Mouse (Mus musculus): ENCODE results near the gene Slc5a2. TPM values are rescaled to one million over a fixed set of nuclear protein-coding genes. Genes with fewer than 3 reads are reported as not detected.
A peak's percentile ranks its signal among the peaks of the same experiment; 100 is the strongest.

The Slc5a2 gene
- polyA plus RNA-seq (2015; fragmentation: Nextera tagmentation; extraction: Ambion mirVana): 1.4 and 2.1 TPM in 2 replicates

DNA sequence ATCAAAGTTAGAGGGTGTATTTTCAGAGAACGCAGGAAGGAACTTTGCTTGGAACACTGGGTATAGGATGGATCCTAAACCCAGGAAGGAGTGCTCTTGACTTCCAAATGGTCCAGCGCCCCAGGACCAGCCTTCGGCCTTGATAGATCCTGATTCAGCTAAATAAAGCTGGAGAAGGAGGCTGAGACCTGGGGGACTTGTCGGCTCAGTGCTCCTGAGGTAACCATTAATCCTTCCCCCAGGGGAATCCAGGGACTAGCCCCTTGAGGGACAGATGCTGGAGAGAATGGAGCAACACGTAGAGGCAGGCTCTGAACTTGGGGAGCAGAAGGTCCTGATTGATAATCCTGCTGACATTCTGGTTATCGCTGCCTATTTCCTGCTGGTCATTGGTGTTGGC, at the start of gene Slc5a2:
Slc5a2 (plus strand) TSS at position 247 of the 400 bp plus-strand sequence.
- ATAC-seq (ENCODE audit: insufficient read depth): no peak

DNA sequence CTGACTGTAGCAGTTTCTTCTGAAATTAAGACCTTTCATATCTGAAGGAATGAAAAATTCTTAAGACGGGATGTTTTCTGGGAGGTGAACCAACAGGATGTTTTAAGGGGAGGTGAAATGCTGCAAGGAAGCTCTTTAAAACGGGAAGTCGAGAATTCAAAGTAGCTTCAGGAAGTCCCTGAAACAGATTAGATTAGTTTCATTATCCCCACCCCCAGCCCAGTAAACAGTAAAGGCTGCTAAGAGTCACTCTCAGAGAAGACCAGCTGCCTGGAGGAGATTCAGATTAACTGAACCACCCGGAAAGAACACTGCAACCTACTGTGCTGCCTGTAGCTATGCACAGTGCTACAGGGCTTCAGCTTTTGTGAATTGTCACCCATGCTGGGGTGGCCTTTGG, 45.5 kb upstream of the Slc5a2 start:
- no peak overlapping the region for H3K9ac ChIP-seq
- no peaks in the 10 kb centered on the region for H3K9me3 ChIP-seq (replicated peaks)
- 35% methylated on average over 4 of the region's 4 CpGs for WGBS (ENCODE audit: insufficient replicate concordance)
- no peaks in the 10 kb centered on the region for H3K4me1 ChIP-seq (replicated peaks)
- H3K36me3 ChIP-seq (replicated peaks): no peaks in the 10 kb centered on the region
- no peaks in the 10 kb centered on the region for H3K27me3 ChIP-seq
- no peak overlapping the region for H3K27ac ChIP-seq (replicated peaks)
- no peak overlapping the region for H3K4me3 ChIP-seq (replicated peaks)
- no peak for ATAC-seq (ENCODE audit: insufficient read depth)
- H3K4me2 ChIP-seq: no peak overlapping the region

More for the DNA sequence above, at the start of gene Slc5a2:
- H3K9me3 ChIP-seq (replicated peaks): no peaks in the 10 kb centered on the region
- 69% methylated on average over 6 of the region's 6 CpGs for WGBS (ENCODE audit: insufficient replicate concordance)
- no peak within 1 kb of the TSS for H3K4me2 ChIP-seq
- 0 out of 2 replicates have a peak, but pooled peaks cover under 1% of the 10 kb centered on the region for H3K36me3 ChIP-seq (replicated peaks)
- H3K4me3 ChIP-seq (replicated peaks): no peak within 1 kb of the TSS
- H3K9ac ChIP-seq: no peak within 1 kb of the TSS
- no peak within 1 kb of the TSS for H3K27ac ChIP-seq (replicated peaks)
- peaks cover 40% of the 10 kb centered on the region for H3K27me3 ChIP-seq
- H3K4me1 ChIP-seq (replicated peaks): peaks cover 21% of the 10 kb centered on the region

DNA sequence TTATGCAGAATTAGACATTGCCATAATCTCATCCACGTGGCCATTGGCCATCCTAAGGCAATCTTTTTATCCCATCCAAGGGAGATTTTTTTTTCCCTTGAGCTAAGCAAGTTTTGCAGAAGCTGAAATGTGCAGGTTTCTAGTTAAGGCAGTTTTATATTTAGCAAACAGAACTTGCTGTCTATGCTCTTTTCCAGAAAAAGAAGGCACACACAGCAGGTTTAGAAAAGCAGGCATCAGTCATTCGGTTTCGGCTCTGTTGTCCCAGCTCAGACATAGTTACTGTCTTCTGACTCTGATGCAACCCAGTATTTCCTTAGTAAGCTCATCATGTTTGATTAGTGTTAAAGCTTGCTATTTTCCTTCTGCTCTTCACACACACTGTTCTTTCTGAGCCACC, 44.5 kb upstream of the Slc5a2 start:
- no peak overlapping the region for H3K27ac ChIP-seq (replicated peaks)
- H3K9ac ChIP-seq: no peak overlapping the region
- H3K4me1 ChIP-seq (replicated peaks): no peaks in the 10 kb centered on the region
- H3K4me2 ChIP-seq: no peak overlapping the region
- no peaks in the 10 kb centered on the region for H3K27me3 ChIP-seq
- H3K4me3 ChIP-seq (replicated peaks): no peak overlapping the region
- WGBS (ENCODE audit: insufficient replicate concordance): 74% methylated on average over 3 of the region's 3 CpGs
- no peaks in the 10 kb centered on the region for H3K36me3 ChIP-seq (replicated peaks)
- H3K9me3 ChIP-seq (replicated peaks): no peaks in the 10 kb centered on the region
- ATAC-seq (ENCODE audit: insufficient read depth): no peak

DNA sequence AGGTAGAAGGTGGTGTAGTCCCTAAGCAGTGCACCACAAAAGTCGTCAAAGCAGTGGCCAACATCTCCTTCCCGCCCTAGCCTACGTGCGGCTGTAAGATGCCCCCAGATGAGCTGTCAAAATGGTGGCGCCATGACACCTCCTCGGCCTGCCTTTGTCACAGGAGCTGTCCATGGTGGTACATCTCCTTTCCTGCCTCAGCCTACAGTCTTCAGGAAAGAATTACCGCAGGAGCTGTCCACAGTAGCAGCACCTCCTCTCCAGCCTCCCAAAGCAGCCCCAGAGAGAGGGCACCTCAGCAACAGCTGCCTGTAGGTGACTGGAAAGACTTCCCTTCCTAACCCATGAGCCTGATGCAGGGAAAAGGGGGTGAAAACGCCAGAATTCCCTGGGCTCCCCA, 33.7 kb upstream of the Slc5a2 start:
- Histone ChIP-seq H3K9ac (no peak overlapping the region), H3K9me3 (replicated peaks) (no peaks in the 10 kb centered on the region), H3K27me3 (peaks cover 12% of the 10 kb centered on the region; the same call in 1 of the 2 replicates), H3K36me3 (replicated peaks) (peaks cover 8% of the 10 kb centered on the region), H3K27ac (replicated peaks) (no peak overlapping the region), H3K4me1 (replicated peaks) (peaks cover 4% of the 10 kb centered on the region), H3K4me2 (no peak overlapping the region), H3K4me3 (replicated peaks) (no peak overlapping the region)
- 33% methylated on average over 8 of the region's 8 CpGs for WGBS (ENCODE audit: insufficient replicate concordance)
- no peak for ATAC-seq (ENCODE audit: insufficient read depth)

DNA sequence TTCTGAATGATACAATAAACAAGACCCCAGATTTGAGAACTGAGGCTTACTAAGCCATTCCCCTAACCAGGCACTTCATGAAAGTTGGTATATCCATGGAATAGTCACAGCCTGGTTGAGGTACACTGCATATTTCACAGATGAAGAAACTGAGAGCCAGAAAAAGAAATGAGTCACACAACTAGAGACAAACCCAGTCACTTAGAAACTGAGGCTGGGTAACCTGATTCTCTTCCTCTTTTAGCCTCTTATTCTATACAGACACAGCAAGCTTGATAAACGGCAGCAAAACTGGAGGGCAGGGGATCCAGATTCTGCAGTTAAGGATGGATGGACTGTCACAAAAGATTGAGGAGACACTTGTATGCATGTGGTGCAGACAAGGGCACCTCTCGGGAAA, 30.7 kb upstream of the Slc5a2 start:
- Histone ChIP-seq H3K9ac (no peak overlapping the region), H3K27ac (replicated peaks) (no peak overlapping the region), H3K4me3 (replicated peaks) (no peak overlapping the region), H3K36me3 (replicated peaks) (peaks cover 14% of the 10 kb centered on the region), H3K9me3 (replicated peaks) (no peaks in the 10 kb centered on the region), H3K4me1 (replicated peaks) (peaks cover 22% of the 10 kb centered on the region), H3K27me3 (peaks cover 7% of the 10 kb centered on the region; the same call in 1 of the 2 replicates), H3K4me2 (no peak overlapping the region)
- WGBS (ENCODE audit: insufficient replicate concordance): 52% methylated on average over 2 of the region's 2 CpGs
- ATAC-seq (ENCODE audit: insufficient read depth): no peak

DNA sequence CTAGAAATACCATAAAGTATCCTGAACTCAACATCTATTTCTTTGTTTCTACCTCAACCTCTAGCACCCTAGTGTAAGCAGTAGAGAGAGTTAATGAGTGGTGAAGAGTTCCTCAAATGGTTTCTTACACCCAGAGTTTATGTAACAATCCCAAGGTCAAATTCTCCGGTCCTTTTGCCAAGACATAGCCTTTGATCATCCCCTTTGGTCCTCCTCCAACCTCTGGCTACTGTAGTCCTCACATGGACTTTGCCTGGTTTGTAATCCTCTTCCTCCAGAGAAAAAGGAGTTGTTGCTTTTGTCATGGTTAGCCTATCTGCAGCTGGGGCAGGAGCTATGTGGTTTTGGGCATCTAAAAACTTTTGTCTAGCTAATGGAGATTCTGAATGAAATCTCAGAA, 30.0 kb upstream of the Slc5a2 start:
- peaks cover 29% of the 10 kb centered on the region for H3K4me1 ChIP-seq (replicated peaks)
- no peak for ATAC-seq (ENCODE audit: insufficient read depth)
- no peak overlapping the region for H3K27ac ChIP-seq (replicated peaks)
- H3K4me3 ChIP-seq (replicated peaks): no peak overlapping the region
- 68% methylated on average over 1 of the region's 1 CpGs for WGBS (ENCODE audit: insufficient replicate concordance)
- peaks cover 7% of the 10 kb centered on the region; the same call in 1 of the 2 replicates for H3K27me3 ChIP-seq
- peaks cover 21% of the 10 kb centered on the region for H3K36me3 ChIP-seq (replicated peaks)
- no peak overlapping the region for H3K9ac ChIP-seq
- no peaks in the 10 kb centered on the region for H3K9me3 ChIP-seq (replicated peaks)
- H3K4me2 ChIP-seq: no peak overlapping the region

DNA sequence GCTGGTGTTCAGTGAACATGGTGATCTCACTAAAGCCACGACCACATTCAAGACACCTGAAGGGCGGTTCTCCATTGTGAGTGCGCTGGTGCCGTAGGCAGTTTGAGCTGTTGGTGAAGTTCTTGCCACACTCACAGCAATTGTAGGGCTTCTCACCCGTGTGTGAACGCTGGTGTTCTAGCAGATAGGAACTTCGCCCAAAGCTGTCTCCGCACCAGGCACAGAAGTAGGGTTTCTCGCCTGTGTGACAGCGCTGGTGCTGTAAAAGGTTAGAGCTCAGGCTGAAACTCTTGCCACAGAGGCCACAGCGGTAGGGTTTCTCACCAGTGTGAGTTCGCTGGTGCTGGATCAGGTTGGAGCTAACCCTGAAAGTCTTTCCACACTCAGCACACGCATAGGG, 29.0 kb upstream of the Slc5a2 start:
- H3K27ac ChIP-seq (replicated peaks): peak overlapping the region; percentile 99; the same call in 1 of the 2 replicates
- peak overlapping the region; percentile 84 for H3K4me2 ChIP-seq
- peaks cover 29% of the 10 kb centered on the region for H3K36me3 ChIP-seq (replicated peaks)
- no peaks in the 10 kb centered on the region for H3K9me3 ChIP-seq (replicated peaks)
- peaks cover 3% of the 10 kb centered on the region; the same call in 1 of the 2 replicates for H3K27me3 ChIP-seq
- 82% methylated on average over 13 of the region's 13 CpGs for WGBS (ENCODE audit: insufficient replicate concordance)
- H3K4me3 ChIP-seq (replicated peaks): peak overlapping the region; percentile 82
- no peak for ATAC-seq (ENCODE audit: insufficient read depth)
- H3K9ac ChIP-seq: no peak overlapping the region
- peaks cover 33% of the 10 kb centered on the region for H3K4me1 ChIP-seq (replicated peaks)

DNA sequence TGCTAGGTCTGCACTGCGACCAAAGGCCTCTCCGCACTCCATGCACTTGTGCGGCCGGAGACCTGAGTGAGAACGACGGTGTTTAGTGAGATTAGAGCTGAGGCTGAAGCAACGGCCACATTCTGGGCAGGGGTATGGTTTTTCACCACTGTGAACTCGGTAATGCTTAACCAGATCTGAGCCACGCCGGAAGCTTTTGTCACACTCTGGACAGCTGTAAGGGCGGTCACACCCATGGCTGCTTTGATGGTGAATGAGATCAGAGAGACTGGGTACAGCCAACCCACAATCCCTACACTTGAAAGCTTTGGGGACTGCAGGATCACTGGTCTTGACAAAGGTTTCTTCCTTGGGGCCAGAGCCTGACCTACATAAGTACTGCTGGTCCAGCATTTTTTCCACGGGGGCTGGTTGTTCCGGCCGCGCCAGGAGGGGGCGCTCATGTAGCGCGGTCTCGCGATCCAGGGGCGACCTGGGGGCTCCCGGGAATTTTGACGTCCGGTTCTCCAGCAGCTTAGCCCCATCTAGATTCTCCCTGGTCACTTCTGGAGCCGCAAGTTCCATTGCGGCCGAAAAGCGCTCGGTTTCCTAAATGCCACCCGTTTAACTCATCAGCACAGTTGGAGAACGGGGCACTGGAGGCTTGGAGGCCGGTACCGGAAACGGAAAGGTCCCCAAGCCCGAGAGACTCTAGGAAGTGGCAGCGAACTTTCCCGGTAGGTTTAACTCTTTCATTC, 28.4 kb upstream of the Slc5a2 start, which contains the start of gene Armc5:
Armc5 (plus strand) TSS at position 487 of the 737 bp plus-strand sequence.
- Histone ChIP-seq H3K27ac (replicated peaks) (peak within 1 kb of the TSS; percentile 99), H3K4me3 (replicated peaks) (peak within 1 kb of the TSS; percentile 82), H3K9me3 (replicated peaks) (no peaks in the 10 kb centered on the region), H3K4me1 (replicated peaks) (peaks cover 33% of the 10 kb centered on the region), H3K27me3 (no peaks in the 10 kb centered on the region), H3K36me3 (replicated peaks) (peaks cover 35% of the 10 kb centered on the region), H3K4me2 (peak within 1 kb of the TSS; percentile 84), H3K9ac (peak within 1 kb of the TSS; percentile 82)
- WGBS (ENCODE audit: insufficient replicate concordance): 23% methylated on average over 37 of the region's 37 CpGs
- 0 out of 2 replicates have a peak, but pooled peaks have one; percentile 11 for ATAC-seq (ENCODE audit: insufficient read depth)

DNA sequence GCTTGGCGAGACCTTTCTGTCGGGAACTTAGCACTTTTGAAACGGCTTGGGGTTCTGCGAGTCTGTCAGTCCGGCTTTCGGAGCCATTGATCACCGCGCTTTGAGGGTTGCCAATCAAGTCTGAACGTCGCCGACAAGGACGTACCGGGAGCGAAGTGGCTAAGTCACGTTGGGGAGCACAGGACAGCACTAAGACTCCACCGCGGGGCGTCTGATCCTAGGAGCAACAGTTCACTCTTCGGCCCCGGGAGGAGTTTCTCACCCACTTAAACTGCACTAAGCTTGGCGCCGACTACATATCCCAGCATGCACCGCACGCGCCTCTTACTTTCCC, 27.9 kb upstream of the Slc5a2 start:
- H3K27ac ChIP-seq (replicated peaks): peak overlapping the region; percentile 99
- no peaks in the 10 kb centered on the region for H3K9me3 ChIP-seq (replicated peaks)
- WGBS (ENCODE audit: insufficient replicate concordance): under 1% methylated on average over 25 of the region's 25 CpGs

DNA sequence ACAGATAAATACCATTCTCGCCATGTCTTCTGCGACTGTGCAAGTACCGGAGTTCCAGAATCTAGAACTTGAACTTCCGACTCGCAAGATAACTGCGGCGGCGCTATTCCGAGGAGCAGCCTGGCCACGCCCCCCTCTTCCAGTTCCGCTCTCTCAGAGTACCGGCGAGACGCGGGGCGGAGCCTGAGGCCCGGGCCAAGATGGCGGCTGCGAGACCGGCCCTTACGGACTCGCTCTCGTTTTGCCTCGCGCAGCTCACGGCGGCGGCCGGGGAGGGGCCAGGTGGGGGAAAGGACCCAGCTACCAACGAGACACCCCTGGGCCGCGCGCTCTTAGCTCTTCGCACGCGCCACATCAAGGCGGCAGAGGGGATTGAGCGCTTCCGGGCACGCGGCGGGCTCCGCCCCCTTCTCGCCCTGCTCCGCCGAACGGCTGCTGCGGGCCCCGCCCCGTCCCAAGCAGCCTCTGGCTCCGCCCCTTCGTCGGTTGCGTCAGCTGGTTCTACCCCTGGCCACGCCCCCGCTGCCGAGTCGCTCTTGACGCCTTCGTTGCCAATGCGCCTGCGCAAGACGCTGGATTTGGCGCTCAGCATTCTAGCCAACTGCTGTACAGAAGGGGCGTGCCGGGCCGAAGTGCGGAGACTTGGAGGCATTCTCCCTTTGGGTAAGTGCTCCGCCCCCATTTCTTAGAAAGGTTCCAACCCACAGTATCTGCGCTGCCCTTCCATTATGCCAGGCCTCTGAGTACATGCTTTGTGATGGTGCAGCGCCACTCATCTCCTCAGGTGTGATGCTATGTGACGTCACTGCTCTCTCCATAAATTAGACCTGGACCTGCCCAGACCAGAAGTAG, 27.3 kb upstream of the Slc5a2 start, which contains the start of gene 9130023H24Rik:
9130023H24Rik (minus strand) TSS at position 105 of the 852 bp plus-strand sequence.
- peak; percentile 87 for ATAC-seq (ENCODE audit: insufficient read depth)
- peaks cover 45% of the 10 kb centered on the region for H3K36me3 ChIP-seq (replicated peaks)
- H3K27ac ChIP-seq (replicated peaks): peak within 1 kb of the TSS; percentile 99
- H3K4me3 ChIP-seq (replicated peaks): peak within 1 kb of the TSS; percentile 82
- peak within 1 kb of the TSS; percentile 84 for H3K4me2 ChIP-seq
- peaks cover 33% of the 10 kb centered on the region for H3K4me1 ChIP-seq (replicated peaks)
- under 1% methylated on average over 72 of the region's 72 CpGs for WGBS (ENCODE audit: insufficient replicate concordance)
- H3K9ac ChIP-seq: peak within 1 kb of the TSS; percentile 82
- no peaks in the 10 kb centered on the region for H3K9me3 ChIP-seq (replicated peaks)
- H3K27me3 ChIP-seq: no peaks in the 10 kb centered on the region

More for the DNA sequence above, 27.9 kb upstream of the Slc5a2 start:
- Histone ChIP-seq H3K4me1 (replicated peaks) (peaks cover 33% of the 10 kb centered on the region), H3K4me3 (replicated peaks) (peak overlapping the region; percentile 82), H3K4me2 (peak overlapping the region; percentile 84), H3K36me3 (replicated peaks) (peaks cover 40% of the 10 kb centered on the region), H3K27me3 (no peaks in the 10 kb centered on the region), H3K9ac (peak overlapping the region; percentile 82)
- no peak for ATAC-seq (ENCODE audit: insufficient read depth)

DNA sequence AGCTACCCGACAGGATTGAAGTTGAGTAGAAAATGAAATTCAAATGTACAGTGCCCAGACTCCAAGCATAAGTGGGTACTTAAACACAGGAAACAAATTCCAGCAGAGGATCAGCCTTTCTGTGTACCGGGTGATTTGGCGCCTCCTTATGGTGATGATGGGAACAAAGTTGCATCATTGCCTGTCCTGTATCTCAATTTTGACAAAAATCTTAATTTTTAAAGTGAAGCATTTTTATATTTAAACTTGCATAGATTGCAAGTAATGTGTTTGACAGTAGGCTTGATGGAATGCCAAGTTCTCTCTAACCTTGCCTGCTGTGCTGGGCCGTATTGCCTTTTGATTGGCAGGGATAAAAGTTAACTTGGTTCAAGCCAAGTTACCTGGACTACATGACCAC, 26.5 kb upstream of the Slc5a2 start:
- peak overlapping the region; percentile 81 for H3K4me2 ChIP-seq
- no peak for ATAC-seq (ENCODE audit: insufficient read depth)
- 24% methylated on average over 4 of the region's 4 CpGs for WGBS (ENCODE audit: insufficient replicate concordance)
- no peaks in the 10 kb centered on the region for H3K27me3 ChIP-seq
- no peaks in the 10 kb centered on the region for H3K9me3 ChIP-seq (replicated peaks)
- H3K9ac ChIP-seq: peak overlapping the region; percentile 55
- H3K4me1 ChIP-seq (replicated peaks): peaks cover 33% of the 10 kb centered on the region
- H3K36me3 ChIP-seq (replicated peaks): peaks cover 48% of the 10 kb centered on the region
- H3K4me3 ChIP-seq (replicated peaks): peak overlapping the region; percentile 82
- peak overlapping the region; percentile 99 for H3K27ac ChIP-seq (replicated peaks)

Measured in liver, embryonic 15.5 days (tissue).